Comparison of ENCODE assay signal across 8 mouse cellular contexts in the genomic region with DNA sequence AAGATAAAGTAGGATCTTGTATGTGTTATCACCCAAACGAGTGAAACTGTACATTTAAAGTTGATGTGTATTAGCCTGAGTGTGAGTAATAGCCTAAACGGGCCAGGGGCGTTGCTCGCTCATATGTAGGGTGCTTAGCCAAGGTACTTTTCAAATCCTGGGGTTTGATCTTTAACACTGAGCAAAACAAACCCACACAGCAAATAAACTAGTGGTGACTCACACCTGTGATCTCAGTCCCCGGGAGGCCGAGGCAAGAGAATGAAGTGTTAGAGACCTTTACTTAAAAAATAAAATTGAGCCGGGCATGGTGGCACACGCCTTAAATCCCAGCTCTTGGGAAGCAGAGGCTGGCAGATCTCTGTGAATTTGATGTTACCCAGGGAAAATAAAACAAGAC. TPM values are rescaled to one million over a fixed set of nuclear protein-coding genes. Genes with fewer than 3 reads are reported as not detected.
DNase-seq lines count a peak whose midpoint lies in the region; ATAC-seq lines count a peak whose summit lies in the region.

No protein-coding gene starts in this region.

- WGBS in forebrain, embryonic 12.5 days, result 85% methylated on average over 8 of the region's 8 CpGs
- WGBS in liver, embryonic 13.5 days (ENCODE audit: insufficient replicate concordance), result 72% methylated on average over 8 of the region's 8 CpGs

- H3K36me3 ChIP-seq in erythroblast, embryonic 14.5 days (ENCODE audit: control insufficient read depth), result peaks cover 19% of the 10 kb centered on the region
- peaks cover 19% of the 10 kb centered on the region for H3K36me3 ChIP-seq in forebrain, embryonic 12.5 days (replicated peaks)
- peaks cover 19% of the 10 kb centered on the region for H3K36me3 ChIP-seq in liver, embryonic 13.5 days

- no peak overlapping the region for H3K27ac ChIP-seq in forebrain, embryonic 12.5 days
- H3K27ac ChIP-seq in liver, embryonic 13.5 days, result 0 out of 2 replicates have a peak overlapping the region, but pooled peaks have one; percentile 19

- no peaks in the 10 kb centered on the region for H3K27me3 ChIP-seq in erythroblast, embryonic 14.5 days (ENCODE audit: control insufficient read depth)
- no peaks in the 10 kb centered on the region for H3K27me3 ChIP-seq in forebrain, embryonic 12.5 days
- 0 out of 2 replicates have a peak, but pooled peaks cover 3% of the 10 kb centered on the region for H3K27me3 ChIP-seq in liver, embryonic 13.5 days

- H3K9me3 ChIP-seq in erythroblast, embryonic 14.5 days (ENCODE audit: control insufficient read depth, low read length), result no peaks in the 10 kb centered on the region
- H3K9me3 ChIP-seq in forebrain, embryonic 12.5 days, result no peaks in the 10 kb centered on the region
- no peaks in the 10 kb centered on the region for H3K9me3 ChIP-seq in liver, embryonic 13.5 days (replicated peaks)

- peak overlapping the region; percentile 48 for H3K4me2 ChIP-seq in forebrain, embryonic 12.5 days
- H3K4me2 ChIP-seq in liver, embryonic 13.5 days, result peak overlapping the region; percentile 60

- DNase-seq in 3T3-L1 (ENCODE audit: low read depth, low spot score), result peak; percentile 60
- no peak for DNase-seq in liver, embryonic 13.5 days
- DNase-seq in frontal cortex, postnatal 25 days (ENCODE audit: low spot score in 2 of 2), result no peak
- DNase-seq in cerebellum, adult 11-12 months, result no peak
- DNase-seq in kidney, postnatal 4 days, result no peak

- peak overlapping the region; percentile 78 for H3K4me3 ChIP-seq in erythroblast, embryonic 14.5 days (replicated peaks)
- H3K4me3 ChIP-seq in forebrain, embryonic 12.5 days (replicated peaks), result no peak overlapping the region
- peak overlapping the region; percentile 89; the same call in 1 of the 2 replicates for H3K4me3 ChIP-seq in liver, embryonic 13.5 days (replicated peaks)

- no peak overlapping the region for H3K9ac ChIP-seq in forebrain, embryonic 12.5 days
- no peak overlapping the region for H3K9ac ChIP-seq in liver, embryonic 13.5 days

- no peak for ATAC-seq in erythroblast, adult 5-6 weeks (replicated peaks; ENCODE audit: low FRiP score, poor library complexity, severe bottlenecking)
- ATAC-seq in forebrain, embryonic 12.5 days (ENCODE audit: low FRiP score), result peak; percentile 27; the same call in 1 of the 2 replicates
- no peak for ATAC-seq in liver, embryonic 13.5 days (ENCODE audit: low read depth)

- peaks cover 25% of the 10 kb centered on the region for H3K4me1 ChIP-seq in erythroblast, embryonic 14.5 days (ENCODE audit: control insufficient read depth)
- peaks cover 7% of the 10 kb centered on the region for H3K4me1 ChIP-seq in forebrain, embryonic 12.5 days
- peaks cover 23% of the 10 kb centered on the region for H3K4me1 ChIP-seq in liver, embryonic 13.5 days (replicated peaks)

RNA-seq across cellular contexts. Expression of a gene that starts 0.8 kb away (rescaled TPM):
- polyA plus RNA-seq in erythroblast, embryonic 14.5 days (2012), result 0.07 and 0.21 TPM in 2 replicates
- 1.9 and 12.7 TPM in 2 replicates for total RNA-seq in erythroblast, adult 5-6 weeks (2015; ENCODE audit: low replicate concordance)
- total RNA-seq in erythroblast, adult 5-6 weeks (2017; ENCODE audit: low replicate concordance), result 2.7 and 2.8 TPM in 2 replicates
- 9.5 and 9.7 TPM in 2 replicates for polyA plus RNA-seq in forebrain, embryonic 12.5 days (2016; fragmentation: Nextera tagmentation; extraction: Ambion mirVana)
- 3.7 and 3.9 TPM in 2 replicates for polyA plus RNA-seq in liver, embryonic 13.5 days (2015; fragmentation: Nextera tagmentation; extraction: Ambion mirVana)

RNA-seq across cellular contexts. Expression of a gene that starts 22.1 kb away (rescaled TPM):
- polyA plus RNA-seq in erythroblast, embryonic 14.5 days (2012), result not detected in 2 replicates
- total RNA-seq in erythroblast, adult 5-6 weeks (2015; ENCODE audit: low replicate concordance), result not detected in 2 replicates
- 0.42 TPM in 1 of 2 replicates, not detected in the other for total RNA-seq in erythroblast, adult 5-6 weeks (2017; ENCODE audit: low replicate concordance)
- 1.6 and 2.0 TPM in 2 replicates for polyA plus RNA-seq in forebrain, embryonic 12.5 days (2016; fragmentation: Nextera tagmentation; extraction: Ambion mirVana)
- polyA plus RNA-seq in liver, embryonic 13.5 days (2015; fragmentation: Nextera tagmentation; extraction: Ambion mirVana), result 1.8 and 2.5 TPM in 2 replicates

RNA-seq across cellular contexts. Expression of a gene that starts 37.0 kb away (rescaled TPM):
- not detected in 2 replicates for polyA plus RNA-seq in erythroblast, embryonic 14.5 days (2012)
- total RNA-seq in erythroblast, adult 5-6 weeks (2015; ENCODE audit: low replicate concordance), result 2.9 and 5.0 TPM in 2 replicates
- total RNA-seq in erythroblast, adult 5-6 weeks (2017; ENCODE audit: low replicate concordance), result 1.3 and 1.4 TPM in 2 replicates
- 15.1 and 16.0 TPM in 2 replicates for polyA plus RNA-seq in forebrain, embryonic 12.5 days (2016; fragmentation: Nextera tagmentation; extraction: Ambion mirVana)
- 5.5 and 6.2 TPM in 2 replicates for polyA plus RNA-seq in liver, embryonic 13.5 days (2015; fragmentation: Nextera tagmentation; extraction: Ambion mirVana)
